Mouse (Mus musculus) midbrain, embryonic 13.5 days (tissue): ENCODE measurements around the gene Dnase2b. TPM values are rescaled to one million over a fixed set of nuclear protein-coding genes. Genes with fewer than 3 reads are reported as not detected.

Source experiments
- ATAC-seq: fragments of 200-750 bp; cut with Nextera tagmentation; 2 replicates; pipeline ENCODE4 v1.8.0; 2017; ENCODE audit warnings: mild to moderate bottlenecking, moderate TSS enrichment, moderate library complexity
- H3K27ac ChIP-seq: fragments of 300-500 bp; sonication (generic); 2 replicates; pipeline ENCODE4 v1.5.1; 2015; ENCODE audit warnings: inconsistent platforms, mild to moderate bottlenecking, moderate library complexity
- H3K27me3 ChIP-seq: fragments of 300-500 bp; sonication (generic); 2 replicates; pipeline ENCODE4 v1.6.1; 2015; ENCODE audit warnings: mild to moderate bottlenecking, inconsistent platforms
- H3K36me3 ChIP-seq: fragments of 300-500 bp; sonication (generic); 2 replicates; pipeline ENCODE4 v1.6.1; 2015; ENCODE audit warnings: mild to moderate bottlenecking, inconsistent platforms
- H3K4me1 ChIP-seq: fragments of 300-500 bp; sonication (generic); replicated peaks from 2 replicates; pipeline ENCODE4 v1.6.1; 2015; ENCODE audit warnings: inconsistent platforms
- H3K4me2 ChIP-seq: fragments of 300-500 bp; sonication (generic); replicated peaks from 2 replicates; pipeline ENCODE4 v1.6.1; 2015; ENCODE audit warnings: moderate library complexity, mild to moderate bottlenecking, inconsistent platforms
- H3K4me3 ChIP-seq: fragments of 300-500 bp; sonication (generic); replicated peaks from 2 replicates; pipeline ENCODE4 v1.5.1; 2015; ENCODE audit warnings: mild to moderate bottlenecking, inconsistent platforms
- H3K9ac ChIP-seq: fragments of 300-500 bp; sonication (generic); replicated peaks from 2 replicates; pipeline ENCODE4 v1.6.1; 2015; ENCODE audit warnings: mild to moderate bottlenecking, inconsistent platforms
- H3K9me3 ChIP-seq: fragments of 300-500 bp; sonication (generic); 2 replicates; pipeline ENCODE4 v1.6.1; 2016; ENCODE audit warnings: mild to moderate bottlenecking, inconsistent platforms
- WGBS: fragments of 180-500 bp; shearing (Covaris S2); methylation state at CpG from one replicate; pipeline ENCODE4 v1.1.7; 2015; 5-methylcytosine and 5-hydroxymethylcytosine counted together
- polyA plus RNA-seq: library from polyadenylated mRNA; unstranded; fragments of >200 nt; fragmentation: Nextera tagmentation; extraction: Ambion mirVana; gene quantifications from 2 replicates; pipeline ENCODE4 v1.2.1, GENCODE M21; 2015

Dnase2b gene
- polyA plus RNA-seq, 1 experiment from 2014 or later: not detected

DNA sequence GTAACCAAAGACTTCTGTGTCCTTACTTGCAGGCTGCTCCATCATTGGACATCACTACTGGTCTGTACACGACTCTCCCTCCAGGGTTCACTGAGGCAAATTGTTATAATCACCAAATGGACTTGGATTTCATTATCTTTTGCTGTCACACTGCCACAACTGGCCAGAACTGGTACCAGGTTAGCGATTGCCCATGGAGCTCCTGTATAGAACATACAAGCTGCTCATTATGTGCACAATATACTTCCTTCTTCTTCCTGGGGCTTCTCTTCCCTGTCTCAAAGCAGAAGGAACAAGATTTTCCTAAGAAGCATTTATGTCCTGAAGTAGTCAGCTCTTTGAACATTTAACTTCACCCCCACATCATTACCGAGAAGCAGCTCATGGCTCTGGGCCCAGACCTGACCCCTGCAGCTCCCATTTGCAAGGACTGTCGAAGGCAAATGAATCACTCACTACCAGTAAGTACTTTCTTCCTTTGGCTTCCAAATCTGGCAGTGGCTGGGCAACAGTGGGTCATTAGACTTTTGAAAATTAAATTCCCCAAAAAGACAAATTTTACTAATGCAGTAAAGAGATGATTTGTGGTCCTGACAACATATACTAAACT is 26.5 kb upstream of the Dnase2b start:
- no peaks in the 10 kb centered on the region for H3K9me3 ChIP-seq
- no peak overlapping the region for H3K4me2 ChIP-seq
- no peaks in the 10 kb centered on the region for H3K36me3 ChIP-seq
- no peak overlapping the region for H3K9ac ChIP-seq
- no peak for ATAC-seq
- no peak overlapping the region for H3K27ac ChIP-seq
- H3K4me1 ChIP-seq: no peaks in the 10 kb centered on the region
- WGBS: 61% methylated on average over 4 of the region's 4 CpGs
- H3K4me3 ChIP-seq: no peak overlapping the region
- no peaks in the 10 kb centered on the region for H3K27me3 ChIP-seq

DNA sequence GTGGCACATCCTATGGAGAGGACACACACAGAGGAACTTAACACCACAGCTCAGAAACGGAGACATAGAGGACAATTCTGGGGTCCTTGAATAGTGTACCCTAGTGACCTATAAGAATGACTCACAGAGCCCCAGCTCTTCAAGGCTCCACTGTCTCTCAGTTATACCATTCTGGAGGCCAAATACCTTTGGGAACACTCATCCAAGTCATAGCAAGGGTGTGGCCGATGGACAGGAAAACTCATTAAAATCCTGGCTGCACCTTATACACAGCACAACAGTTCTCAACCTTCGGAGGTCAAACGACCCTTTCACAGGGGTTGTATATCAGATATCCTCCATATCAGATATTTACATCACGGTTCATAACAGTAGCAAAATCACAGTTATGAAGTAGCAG is 17.1 kb upstream of the Dnase2b start:
- H3K36me3 ChIP-seq: no peaks in the 10 kb centered on the region
- H3K4me2 ChIP-seq: no peak overlapping the region
- no peak overlapping the region for H3K9ac ChIP-seq
- ATAC-seq: no peak
- H3K27ac ChIP-seq: no peak overlapping the region
- no peak overlapping the region for H3K4me3 ChIP-seq
- no peaks in the 10 kb centered on the region for H3K9me3 ChIP-seq
- 89% methylated on average over 5 of the region's 5 CpGs for WGBS
- H3K4me1 ChIP-seq: no peaks in the 10 kb centered on the region
- no peaks in the 10 kb centered on the region for H3K27me3 ChIP-seq

DNA sequence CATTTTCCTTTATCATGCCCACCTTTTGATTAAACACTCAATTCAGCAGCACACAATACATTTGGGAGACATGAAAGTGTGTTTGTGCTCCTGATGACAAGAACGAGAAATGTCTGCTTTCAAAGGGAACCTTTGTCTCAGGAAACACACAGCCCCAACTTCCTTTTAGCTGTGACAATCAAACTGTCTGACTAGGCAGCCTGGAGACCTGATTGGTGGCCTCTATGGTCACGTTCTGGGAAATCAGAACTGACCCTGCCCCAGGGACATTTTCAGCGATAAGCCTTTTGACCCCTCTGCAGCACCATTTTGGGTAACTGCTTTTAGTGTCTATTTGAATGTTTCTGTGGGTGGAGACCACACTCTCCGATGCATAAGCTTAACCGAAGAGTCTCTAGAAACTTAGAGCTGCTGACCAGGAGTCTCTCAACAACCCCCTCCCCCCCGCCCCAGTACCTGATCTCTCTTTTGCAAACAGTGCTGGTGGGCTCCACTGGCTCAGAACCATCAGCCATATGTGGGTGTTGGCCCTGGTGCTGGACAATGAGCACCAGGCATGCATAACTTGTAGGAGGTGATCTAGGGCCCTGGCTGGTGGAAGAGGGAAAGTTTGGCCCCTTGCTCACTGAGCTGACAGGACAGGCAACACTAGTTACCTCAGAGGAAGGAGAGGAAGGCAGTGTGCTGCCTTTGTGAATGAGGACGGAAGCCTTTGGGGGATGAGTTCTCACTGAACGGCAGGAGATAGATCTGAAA is 13.0 kb upstream of the Dnase2b start:
- 73% methylated on average over 8 of the region's 8 CpGs for WGBS
- Histone ChIP-seq H3K27me3 (no peaks in the 10 kb centered on the region), H3K4me3 (no peak overlapping the region), H3K9me3 (no peaks in the 10 kb centered on the region), H3K4me2 (no peak overlapping the region), H3K4me1 (no peaks in the 10 kb centered on the region), H3K9ac (no peak overlapping the region), H3K27ac (no peak overlapping the region), H3K36me3 (no peaks in the 10 kb centered on the region)
- no peak for ATAC-seq

DNA sequence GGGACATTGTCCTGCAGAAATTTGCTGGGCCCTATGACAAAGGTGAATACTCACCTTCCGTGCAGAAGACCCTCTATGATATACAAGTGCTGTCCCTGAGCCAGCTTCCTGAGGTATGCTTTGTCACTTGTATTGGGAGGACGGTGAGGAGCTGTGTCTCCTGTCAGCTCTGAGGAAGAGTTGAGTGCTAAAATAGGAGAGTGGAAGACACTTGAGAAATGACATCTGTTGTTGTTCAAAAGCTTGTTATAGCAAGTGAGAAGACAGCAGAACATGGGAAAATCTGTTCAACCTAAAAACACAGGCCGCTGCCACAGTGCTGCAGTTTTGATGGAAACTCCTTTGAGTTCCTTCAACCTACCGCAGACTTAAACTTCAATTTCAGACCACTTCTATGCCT is 10.4 kb upstream of the Dnase2b start:
- ATAC-seq: no peak
- H3K36me3 ChIP-seq: no peaks in the 10 kb centered on the region
- H3K4me2 ChIP-seq: no peak overlapping the region
- H3K4me3 ChIP-seq: no peak overlapping the region
- H3K4me1 ChIP-seq: no peaks in the 10 kb centered on the region
- no peaks in the 10 kb centered on the region for H3K27me3 ChIP-seq
- WGBS: 95% methylated on average over 4 of the region's 4 CpGs
- H3K9ac ChIP-seq: no peak overlapping the region
- no peaks in the 10 kb centered on the region for H3K9me3 ChIP-seq
- no peak overlapping the region for H3K27ac ChIP-seq

DNA sequence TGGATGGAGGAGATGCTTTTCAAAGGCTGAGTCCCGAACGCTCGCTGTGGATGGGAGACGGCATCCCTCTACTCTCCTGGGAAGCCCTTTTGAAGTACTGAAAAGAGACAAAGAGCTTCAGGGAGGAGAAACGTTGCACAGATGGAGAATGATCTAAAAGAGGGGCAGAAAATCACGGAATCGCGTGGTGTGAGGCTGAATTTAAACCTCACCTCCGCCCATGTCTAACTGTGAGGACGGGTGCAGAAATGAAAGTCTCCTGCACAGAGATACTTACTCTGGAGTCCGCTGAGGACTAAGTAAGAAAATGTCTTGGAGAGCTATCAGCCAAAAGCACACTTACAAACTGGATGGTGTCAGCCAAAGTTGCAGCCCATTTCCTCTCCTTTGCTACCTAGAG is 6.6 kb upstream of the Dnase2b start:
- 82% methylated on average over 11 of the region's 11 CpGs for WGBS
- ATAC-seq: no peak
- no peaks in the 10 kb centered on the region for H3K9me3 ChIP-seq

DNA sequence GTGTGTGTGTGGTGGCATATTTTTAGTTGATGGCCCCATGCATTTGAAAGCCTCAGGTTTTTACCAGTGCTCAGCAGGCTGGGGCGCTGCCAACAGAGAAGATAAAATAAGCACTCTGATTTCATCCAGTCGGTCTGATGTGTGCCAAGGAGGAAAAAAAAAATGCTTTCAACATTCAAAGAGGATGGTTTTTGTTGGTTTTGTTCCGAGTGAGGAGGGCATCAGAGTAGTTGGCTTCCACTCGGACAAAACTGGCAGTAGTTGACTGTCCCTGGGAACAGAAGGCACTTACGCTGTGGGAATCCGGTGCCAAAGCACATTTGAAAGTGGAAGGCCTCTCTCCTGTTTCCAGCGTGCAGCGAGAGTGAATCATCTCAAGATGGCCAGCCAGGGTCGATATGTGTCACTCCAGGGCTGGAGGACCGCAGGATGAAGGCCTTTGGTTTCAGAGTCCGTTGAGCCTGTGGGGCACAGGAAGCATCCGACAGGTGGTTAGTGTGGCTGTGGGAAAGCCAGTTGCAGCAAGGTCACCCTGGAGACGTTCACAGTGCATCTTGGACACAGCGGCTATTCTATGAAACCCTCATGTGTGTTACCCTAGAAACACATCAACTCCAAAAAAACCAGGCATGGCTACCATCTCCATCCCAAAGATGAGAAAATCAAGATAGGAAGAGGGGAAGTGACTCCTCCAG is 5.3 kb upstream of the Dnase2b start:
- Histone ChIP-seq H3K27ac (no peak overlapping the region), H3K9me3 (no peaks in the 10 kb centered on the region), H3K27me3 (no peaks in the 10 kb centered on the region), H3K9ac (no peak overlapping the region), H3K36me3 (no peaks in the 10 kb centered on the region), H3K4me2 (no peak overlapping the region), H3K4me1 (no peaks in the 10 kb centered on the region), H3K4me3 (no peak overlapping the region)
- 87% methylated on average over 14 of the region's 14 CpGs for WGBS
- no peak for ATAC-seq

More for the DNA sequence above, 6.6 kb upstream of the Dnase2b start:
- H3K4me3 ChIP-seq: no peak overlapping the region
- no peak overlapping the region for H3K4me2 ChIP-seq
- H3K27me3 ChIP-seq: no peaks in the 10 kb centered on the region
- H3K9ac ChIP-seq: no peak overlapping the region
- H3K4me1 ChIP-seq: no peaks in the 10 kb centered on the region
- H3K36me3 ChIP-seq: no peaks in the 10 kb centered on the region
- no peak overlapping the region for H3K27ac ChIP-seq

DNA sequence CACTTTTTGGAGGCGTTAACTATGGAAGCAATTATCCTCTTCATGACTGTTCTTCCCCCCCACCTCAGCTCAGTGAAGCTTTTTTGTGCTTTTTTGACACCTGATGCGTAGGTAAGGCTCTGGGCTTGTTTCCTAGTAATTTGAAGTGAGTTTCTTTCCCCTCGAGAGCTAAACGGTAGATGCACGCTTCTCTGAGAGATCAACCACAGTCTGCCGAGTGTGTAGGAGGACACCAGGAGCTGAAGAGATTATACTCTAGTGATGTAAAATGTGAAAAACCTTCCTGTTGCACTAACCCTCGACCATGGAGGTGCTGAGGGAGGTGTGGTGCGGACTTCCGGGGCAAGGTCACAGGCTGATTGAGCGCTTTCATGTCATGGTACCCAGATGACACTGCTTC is 4.7 kb upstream of the Dnase2b start:
- Histone ChIP-seq H3K4me3 (no peak overlapping the region), H3K27ac (no peak overlapping the region), H3K9me3 (no peaks in the 10 kb centered on the region), H3K27me3 (no peaks in the 10 kb centered on the region), H3K9ac (no peak overlapping the region), H3K36me3 (no peaks in the 10 kb centered on the region), H3K4me2 (no peak overlapping the region), H3K4me1 (no peaks in the 10 kb centered on the region)
- no peak for ATAC-seq
- WGBS: 89% methylated on average over 10 of the region's 10 CpGs

DNA sequence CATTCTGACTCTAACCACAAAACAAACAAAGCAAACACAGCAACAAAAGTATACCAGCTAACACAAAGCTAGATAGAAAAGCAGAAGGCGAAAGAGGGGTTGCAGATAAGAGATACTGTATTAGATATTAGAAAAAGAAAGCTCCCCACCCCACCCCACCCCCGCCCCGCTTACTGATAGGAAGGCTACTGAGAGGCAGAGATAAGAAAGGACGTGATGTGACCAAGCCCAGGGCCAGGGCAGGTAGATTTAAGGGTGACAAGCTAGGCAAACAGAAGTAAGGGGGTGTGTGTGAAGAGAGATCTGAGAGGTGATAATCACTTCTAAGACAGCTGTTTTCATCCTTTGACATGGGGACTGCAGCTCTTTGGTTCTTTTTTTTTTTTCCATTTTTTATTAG is 3.0 kb upstream of the Dnase2b start:
- no peaks in the 10 kb centered on the region for H3K27me3 ChIP-seq
- 81% methylated on average over 4 of the region's 4 CpGs for WGBS

DNA sequence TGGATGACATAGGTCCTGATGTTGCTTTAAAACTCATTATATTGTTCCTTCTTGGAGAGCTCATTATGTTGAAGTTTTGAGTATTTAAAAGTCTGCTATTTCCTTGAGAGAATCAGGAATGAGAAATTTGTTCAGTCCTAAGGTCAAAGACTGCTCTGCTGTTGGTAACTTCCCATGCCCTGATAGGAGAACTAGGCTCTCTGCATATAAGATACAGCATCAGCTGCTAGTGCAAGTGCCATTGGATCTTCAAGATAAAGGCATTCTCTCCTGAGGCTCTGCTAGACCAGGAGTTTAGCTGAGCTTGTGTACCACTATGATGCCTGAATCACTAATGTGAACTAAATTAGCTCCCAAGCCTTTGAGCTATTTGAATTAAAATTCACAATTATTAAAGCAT is 2.5 kb upstream of the Dnase2b start:
- Histone ChIP-seq H3K4me1 (no peaks in the 10 kb centered on the region), H3K9ac (no peak overlapping the region), H3K9me3 (no peaks in the 10 kb centered on the region), H3K4me3 (no peak overlapping the region), H3K36me3 (no peaks in the 10 kb centered on the region), H3K27me3 (no peaks in the 10 kb centered on the region), H3K4me2 (no peak overlapping the region), H3K27ac (no peak overlapping the region)
- ATAC-seq: no peak

More for the DNA sequence above, 3.0 kb upstream of the Dnase2b start:
- H3K4me1 ChIP-seq: no peaks in the 10 kb centered on the region
- H3K9ac ChIP-seq: no peak overlapping the region
- H3K36me3 ChIP-seq: no peaks in the 10 kb centered on the region
- no peak overlapping the region for H3K4me2 ChIP-seq
- no peak overlapping the region for H3K4me3 ChIP-seq
- no peaks in the 10 kb centered on the region for H3K9me3 ChIP-seq
- ATAC-seq: no peak
- H3K27ac ChIP-seq: no peak overlapping the region

DNA sequence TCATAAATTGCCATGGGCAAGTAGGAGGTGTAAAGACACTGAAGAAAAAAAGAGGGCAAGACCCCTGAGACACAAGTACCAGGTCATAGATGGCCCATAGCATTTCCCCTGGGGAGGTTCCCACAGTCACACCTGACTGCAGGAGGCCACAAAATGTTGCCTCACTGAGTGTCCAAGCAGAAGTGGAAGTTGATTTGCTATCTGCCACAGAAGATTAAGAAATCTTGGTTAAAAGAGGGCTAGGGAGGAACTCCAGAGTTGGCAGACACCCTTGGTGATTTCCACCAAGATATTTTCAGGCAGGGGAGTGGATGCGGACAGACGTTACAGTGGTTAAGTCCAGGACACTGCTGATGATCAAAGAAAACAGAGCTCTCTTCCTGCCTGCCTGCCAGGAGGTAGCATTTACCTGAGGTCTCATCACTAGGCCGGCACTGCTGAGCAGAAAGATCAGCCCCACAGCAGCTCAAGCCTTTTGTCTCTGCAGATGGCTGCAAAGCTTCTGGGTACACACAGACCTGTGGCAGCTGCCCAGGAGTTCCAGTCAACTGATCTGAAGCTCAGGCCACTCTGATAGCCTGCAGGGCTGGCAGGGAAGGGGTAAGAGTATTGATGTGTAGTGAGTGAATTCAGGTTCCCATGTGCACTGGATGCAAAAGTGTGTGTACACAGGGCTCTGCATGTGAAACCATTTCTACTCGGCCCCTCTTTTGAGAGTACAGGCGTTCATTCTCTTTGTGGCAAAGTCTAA is 1.3 kb upstream of the Dnase2b start:
- no peak for ATAC-seq
- Histone ChIP-seq H3K27ac (no peak overlapping the region), H3K4me3 (no peak overlapping the region), H3K4me1 (no peaks in the 10 kb centered on the region), H3K4me2 (no peak overlapping the region), H3K36me3 (no peaks in the 10 kb centered on the region), H3K9me3 (no peaks in the 10 kb centered on the region), H3K27me3 (no peaks in the 10 kb centered on the region), H3K9ac (no peak overlapping the region)
- WGBS: 80% methylated on average over 5 of the region's 5 CpGs

DNA sequence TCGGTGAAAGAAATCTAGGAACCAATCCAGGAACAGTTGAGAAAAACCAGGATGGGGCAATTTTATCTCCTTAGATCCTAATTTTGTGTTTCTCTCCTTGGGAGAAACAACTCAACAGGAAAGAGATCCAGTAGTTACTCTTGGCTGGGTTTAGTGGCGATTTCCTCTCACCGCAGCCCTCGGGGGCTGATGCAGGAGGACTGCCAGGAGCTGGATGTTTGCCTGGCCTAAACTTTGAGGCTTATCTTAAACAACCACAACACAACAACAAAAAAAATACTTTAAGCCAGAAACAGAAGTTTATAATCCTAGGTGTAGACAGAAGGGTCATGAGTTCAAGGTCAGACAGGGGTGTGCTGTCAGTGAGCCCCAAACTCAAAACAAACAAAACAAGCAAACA is 3.6 kb downstream of the Dnase2b start:
- H3K9me3 ChIP-seq: no peaks in the 10 kb centered on the region
- no peak overlapping the region for H3K27ac ChIP-seq
- no peak overlapping the region for H3K4me3 ChIP-seq
- no peaks in the 10 kb centered on the region for H3K27me3 ChIP-seq
- WGBS: 96% methylated on average over 4 of the region's 4 CpGs
- no peaks in the 10 kb centered on the region for H3K36me3 ChIP-seq
- H3K9ac ChIP-seq: no peak overlapping the region
- no peak overlapping the region for H3K4me2 ChIP-seq
- ATAC-seq: no peak
- peaks cover 9% of the 10 kb centered on the region for H3K4me1 ChIP-seq

DNA sequence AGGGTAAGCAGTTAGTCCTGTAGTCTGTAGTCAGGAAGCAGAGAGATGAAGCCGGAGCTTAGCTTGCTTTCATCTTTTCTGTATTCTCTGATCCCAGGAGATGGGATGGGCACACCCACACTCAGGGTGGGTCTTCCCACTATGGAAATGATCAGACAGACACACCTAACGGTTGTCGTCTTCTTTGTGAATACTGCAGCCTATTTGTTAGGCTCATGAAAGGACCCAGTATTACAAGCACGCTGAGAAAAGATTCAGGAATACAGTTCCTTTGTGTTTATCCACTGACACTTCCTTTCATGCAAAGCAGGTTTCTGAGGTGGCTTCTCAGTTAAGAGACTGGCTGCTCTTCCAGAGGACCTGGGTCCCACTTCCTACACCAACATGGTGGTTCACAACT is 4.1 kb downstream of the Dnase2b start:
- ATAC-seq: no peak
- 77% methylated on average over 4 of the region's 4 CpGs for WGBS
- H3K27ac ChIP-seq: no peak overlapping the region

More for the DNA sequence above, 4.1 kb downstream of the Dnase2b start:
- H3K4me2 ChIP-seq: no peak overlapping the region
- no peaks in the 10 kb centered on the region for H3K27me3 ChIP-seq
- peaks cover 9% of the 10 kb centered on the region for H3K4me1 ChIP-seq
- H3K9me3 ChIP-seq: no peaks in the 10 kb centered on the region
- no peak overlapping the region for H3K4me3 ChIP-seq
- H3K9ac ChIP-seq: no peak overlapping the region
- H3K36me3 ChIP-seq: no peaks in the 10 kb centered on the region
